Mouse (Mus musculus) urinary bladder, postnatal 10 days (tissue): Measurements from ENCODE around the gene Kbtbd6.
"Not testable (repeated sequence)": the region's sequence is repeated elsewhere in the genome, so short reads cannot be mapped to it uniquely, and the experiment has no call there.

Experiments
- DNase-seq: peaks from one replicate; pipeline ENCODE4 v3.0.0; 2022; ENCODE audit warnings: low spot score

Kbtbd6 gene

DNA sequence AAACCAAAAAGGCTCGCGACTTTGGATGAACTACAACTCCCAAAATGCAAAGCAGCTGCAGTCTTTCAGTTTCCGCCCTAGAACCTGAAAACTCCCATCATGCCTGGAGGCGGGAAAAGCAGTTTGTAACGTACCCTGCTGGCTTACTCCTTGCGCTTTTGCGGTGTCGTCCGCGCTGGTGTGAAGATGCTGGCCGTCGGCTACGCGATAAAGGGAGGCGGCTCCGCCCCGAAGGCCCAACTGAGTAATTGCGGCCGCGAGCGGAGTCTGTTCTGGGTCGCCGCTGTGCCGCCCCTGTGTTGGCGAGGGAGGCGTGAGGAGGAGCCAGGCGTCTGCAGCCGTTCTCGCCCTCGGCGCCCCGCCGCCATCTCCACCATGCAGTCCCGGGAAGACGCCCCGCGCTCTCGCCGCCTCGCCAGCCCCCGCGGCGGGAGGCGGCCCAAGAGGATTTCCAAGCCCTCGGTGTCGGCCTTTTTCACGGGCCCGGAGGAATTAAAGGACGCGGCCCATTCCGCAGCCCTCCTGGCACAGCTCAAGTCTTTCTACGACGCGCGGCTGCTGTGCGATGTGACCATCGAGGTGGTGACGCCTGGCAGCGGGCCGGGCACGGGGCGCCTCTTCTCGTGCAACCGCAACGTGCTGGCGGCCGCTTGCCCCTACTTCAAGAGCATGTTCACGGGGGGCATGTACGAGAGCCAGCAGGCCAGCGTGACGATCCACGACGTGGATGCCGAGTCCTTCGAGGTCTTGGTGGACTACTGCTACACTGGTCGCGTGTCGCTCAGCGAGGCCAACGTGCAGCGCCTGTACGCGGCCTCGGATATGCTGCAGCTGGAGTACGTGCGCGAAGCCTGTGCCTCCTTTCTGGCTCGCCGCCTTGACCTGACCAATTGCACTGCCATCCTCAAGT lies at the start of gene Kbtbd6:
Gene Kbtbd6, plus strand, starts transcription at position 155 of the 910 bp plus-strand sequence.
- peak; percentile 16 for DNase-seq

DNA sequence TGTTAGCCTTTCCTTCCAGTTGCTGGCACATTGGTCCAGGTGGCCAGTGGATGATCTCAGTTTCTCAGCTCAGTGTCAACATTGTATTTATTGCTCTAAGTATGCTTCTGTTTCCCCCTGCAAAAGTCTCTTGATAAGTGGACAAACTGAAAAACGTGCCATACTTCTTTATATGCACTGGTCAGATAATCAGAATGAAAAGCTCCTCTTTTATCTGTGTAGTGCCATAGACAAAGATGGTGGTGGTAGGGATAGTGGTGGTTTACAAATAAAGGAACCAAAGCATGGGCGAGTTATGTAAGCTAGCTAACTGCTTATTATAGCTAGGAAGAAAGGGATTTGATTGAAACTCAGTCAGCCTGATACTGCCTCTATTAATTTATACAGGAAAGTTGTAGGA lies 44.0 kb upstream of the Kbtbd6 start:
- DNase-seq = no peak

DNA sequence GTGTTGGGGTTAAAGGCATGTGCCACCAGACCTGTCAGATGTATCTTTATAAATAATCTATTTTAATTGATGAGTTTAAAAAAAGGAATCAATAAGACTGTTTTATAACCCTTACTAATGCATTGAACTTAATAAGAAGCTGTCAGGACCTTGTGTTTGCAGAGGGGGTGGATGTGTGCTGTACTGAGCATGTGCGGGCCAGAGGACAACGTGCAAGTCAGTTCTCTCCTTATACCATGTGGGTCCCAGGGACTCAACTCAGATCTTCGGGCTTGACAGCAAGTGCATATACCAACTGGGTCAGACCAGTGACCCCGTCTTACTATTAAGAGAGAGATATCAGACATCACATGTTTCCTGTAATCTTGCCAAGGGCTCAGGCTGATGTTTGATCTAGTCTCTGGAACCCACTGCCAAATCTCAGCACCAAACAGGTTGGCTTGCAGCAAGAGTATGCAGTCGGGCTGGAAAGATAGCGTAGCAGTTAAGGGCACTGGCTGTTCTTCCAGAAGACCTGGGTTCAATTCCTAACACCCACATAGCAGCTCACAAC lies 42.3 kb upstream of the Kbtbd6 start:
- no peak for DNase-seq

DNA sequence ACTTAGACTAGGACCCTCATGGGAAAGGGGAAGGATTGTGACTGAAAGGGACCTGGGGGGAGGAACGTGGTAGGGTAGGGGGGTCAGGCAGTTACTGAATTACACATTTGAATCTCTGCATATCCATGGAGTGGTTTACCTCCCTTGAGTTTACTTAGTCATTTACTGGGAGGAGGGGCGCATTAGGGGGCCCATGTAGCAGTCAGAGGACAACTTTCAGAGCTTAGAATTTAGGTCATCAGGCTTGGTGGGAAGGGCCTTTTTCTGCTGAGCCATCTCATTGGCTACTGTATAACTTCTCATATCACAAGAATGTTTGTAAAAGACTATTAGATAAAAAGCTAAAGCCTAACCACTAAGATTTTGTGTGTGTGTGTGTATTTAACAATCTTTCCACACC lies 41.0 kb upstream of the Kbtbd6 start:
- DNase-seq = no peak

DNA sequence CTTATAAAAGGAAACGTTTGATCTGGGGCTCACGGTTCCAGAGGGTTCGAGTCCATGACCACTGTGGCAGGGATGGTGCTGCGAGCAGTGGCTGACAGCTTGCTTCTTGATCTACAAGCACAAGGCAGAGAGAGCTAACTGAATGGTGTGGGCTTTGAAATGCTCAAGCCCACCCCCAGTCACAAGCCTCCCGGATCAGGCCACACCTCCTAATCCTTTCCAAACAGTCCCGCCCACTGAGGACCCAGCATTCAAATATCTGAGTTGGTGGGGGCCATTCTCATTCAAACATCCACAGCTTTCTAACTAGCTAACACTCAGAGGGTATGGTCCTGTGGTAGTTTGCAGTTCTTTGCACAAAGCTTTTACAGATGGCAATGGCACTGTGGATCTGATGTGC lies 38.5 kb upstream of the Kbtbd6 start:
- no peak for DNase-seq

DNA sequence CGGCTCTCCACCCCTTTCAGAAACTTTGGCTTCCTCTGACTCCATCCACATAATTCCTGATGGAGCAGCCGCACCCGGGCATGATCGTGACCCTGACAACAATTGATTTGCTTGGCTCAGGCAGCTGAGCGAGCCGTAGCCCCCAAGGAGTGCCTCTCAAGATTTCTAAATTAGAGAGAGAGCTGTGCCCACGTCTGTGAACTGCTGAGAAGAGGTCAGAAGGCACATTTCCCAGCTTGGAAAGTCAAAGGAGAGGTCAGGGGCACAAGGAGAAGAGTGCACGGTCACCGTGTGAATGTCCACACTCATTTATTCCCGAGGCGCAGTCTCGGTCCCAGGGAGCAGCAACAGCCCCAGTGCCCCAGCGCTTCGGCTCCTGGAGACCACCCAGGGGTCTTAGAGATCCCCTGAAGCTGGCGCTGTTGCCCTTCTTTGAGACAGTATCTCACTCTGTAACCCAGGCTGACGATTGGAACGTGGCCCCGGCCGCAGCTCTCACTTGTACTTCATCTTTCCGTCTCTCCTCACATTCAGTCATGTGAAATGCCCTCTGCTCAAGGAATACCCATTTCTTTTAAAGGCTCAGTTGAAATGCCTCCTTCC lies 31.5 kb upstream of the Kbtbd6 start:
- no peak for DNase-seq

DNA sequence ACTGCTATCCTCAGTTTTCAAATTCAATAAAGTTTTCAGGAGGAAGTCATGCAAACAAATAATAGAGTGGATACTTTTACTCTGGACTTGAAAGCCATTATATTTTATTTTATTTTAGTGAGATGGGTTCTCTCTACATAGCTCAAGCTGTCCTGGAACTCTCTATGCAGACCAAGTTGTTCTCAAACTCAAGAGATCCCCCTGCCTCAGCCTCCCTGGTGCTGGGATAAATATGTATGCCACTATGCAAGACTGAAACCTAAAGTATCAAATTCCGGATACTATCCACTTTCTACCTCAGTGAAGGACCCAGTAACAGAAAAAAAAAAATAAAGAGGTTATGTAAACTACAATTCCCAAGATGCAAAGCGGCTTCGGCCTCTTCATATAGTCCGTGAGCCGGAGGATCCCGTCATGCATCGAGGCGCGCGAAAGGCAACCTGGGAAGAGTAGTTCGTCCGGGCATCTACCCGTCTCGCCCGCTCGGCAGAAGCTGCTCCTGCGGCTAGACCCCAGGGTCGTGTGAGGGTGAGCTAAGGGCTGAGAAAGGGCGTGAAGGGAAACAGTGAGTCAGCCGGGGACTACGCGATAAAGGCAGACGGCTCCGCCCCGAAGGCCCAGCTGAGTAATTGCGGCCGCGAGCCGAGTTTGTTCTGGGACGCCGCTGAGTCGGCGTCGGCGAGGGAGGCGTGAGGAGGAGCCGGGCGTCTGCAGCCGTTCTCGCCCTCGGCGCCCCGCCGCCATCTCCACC lies 25.5 kb upstream of the Kbtbd6 start, which contains the start of gene Kbtbd7:
Gene Kbtbd7, plus strand, starts transcription at position 533 of the 751 bp plus-strand sequence.
- DNase-seq = peak; percentile 79

DNA sequence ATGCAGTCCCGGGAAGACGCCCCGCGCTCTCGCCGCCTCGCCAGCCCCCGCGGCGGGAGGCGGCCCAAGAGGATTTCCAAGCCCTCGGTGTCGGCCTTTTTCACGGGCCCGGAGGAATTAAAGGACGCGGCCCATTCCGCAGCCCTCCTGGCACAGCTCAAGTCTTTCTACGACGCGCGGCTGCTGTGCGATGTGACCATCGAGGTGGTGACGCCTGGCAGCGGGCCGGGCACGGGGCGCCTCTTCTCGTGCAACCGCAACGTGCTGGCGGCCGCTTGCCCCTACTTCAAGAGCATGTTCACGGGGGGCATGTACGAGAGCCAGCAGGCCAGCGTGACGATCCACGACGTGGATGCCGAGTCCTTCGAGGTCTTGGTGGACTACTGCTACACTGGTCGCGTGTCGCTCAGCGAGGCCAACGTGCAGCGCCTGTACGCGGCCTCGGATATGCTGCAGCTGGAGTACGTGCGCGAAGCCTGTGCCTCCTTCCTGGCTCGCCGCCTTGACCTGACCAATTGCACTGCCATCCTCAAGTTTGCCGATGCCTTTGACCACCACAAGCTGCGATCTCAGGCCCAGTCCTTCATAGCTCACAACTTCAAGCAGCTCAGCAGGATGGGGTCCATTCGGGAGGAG lies 24.8 kb upstream of the Kbtbd6 start:
- not testable (repeated sequence) for DNase-seq

DNA sequence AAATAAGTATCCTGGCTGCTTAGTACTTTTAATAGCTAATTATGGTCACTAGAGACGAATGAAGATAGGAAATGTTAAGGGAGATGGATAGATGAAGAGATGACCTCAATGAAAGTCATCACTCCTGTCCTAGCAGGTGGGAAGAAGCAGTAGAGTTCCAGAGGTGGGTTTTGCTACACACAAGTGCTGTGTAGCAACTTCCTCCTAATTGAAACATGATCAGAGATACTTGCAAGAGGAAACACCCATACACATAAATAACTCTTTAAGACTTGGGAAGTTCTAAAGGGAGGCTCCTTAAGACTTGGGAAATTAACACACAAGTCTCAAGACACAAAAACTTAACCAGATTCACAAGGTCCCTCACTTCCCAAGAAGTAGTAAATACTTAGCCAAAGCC lies 17.6 kb upstream of the Kbtbd6 start:
- DNase-seq = no peak

DNA sequence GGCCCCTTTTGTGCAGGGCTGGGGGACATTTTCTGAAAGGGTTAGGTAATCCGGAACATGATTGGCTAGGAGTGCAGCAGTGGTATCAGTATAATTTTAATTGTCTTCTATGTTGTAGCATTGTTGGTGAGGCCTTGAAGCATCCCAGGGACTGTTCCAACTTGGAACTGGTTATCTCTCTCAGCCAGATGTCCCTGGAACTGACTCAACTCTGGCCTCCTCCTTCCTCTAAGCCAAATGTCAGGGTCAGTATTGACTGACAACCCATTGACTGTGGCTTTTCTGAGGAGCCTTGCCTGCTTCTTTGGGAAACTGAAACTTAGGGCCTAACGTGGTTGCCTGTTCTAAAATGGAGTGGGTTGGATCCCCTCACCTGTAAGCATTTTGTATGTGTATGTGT lies 11.0 kb upstream of the Kbtbd6 start:
- DNase-seq = no peak

DNA sequence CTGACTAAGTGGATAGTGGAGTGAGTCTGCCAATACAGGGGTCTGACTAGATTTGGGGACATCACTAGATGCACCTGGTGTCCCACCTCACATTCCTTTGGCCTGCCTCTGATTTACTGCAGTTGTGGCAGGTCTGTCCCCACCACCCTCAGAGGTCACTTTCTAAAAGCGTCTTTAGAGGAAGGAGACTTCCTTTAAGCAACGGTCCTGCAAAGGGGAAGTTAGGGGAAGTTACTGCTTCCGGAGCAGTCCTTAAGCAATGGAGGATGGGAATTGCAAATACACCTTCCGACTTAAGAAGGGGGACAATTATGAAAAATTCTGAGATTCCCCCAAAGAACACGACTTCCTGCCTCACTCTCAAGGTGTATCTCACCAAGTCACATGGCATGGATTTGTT lies 10.2 kb upstream of the Kbtbd6 start:
- DNase-seq = no peak

DNA sequence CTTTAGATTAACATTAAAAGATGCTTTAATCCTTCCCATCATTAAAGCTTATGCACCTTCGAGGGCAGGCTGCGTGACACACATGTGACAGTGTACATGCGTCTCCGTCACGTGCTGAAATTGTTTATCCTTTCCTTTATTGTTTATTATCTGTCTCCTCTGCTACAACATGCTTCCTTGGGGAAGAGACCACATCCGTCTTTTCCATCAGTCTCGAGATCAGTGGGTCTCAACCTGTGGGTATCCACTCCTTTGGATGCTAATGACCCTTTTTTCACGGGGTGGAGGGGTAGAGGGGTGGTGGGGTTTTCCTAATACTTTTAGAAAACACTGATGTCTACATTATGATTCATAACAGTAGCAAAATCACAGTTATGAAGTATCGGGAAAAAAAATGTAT lies 7.0 kb upstream of the Kbtbd6 start:
- no peak for DNase-seq

DNA sequence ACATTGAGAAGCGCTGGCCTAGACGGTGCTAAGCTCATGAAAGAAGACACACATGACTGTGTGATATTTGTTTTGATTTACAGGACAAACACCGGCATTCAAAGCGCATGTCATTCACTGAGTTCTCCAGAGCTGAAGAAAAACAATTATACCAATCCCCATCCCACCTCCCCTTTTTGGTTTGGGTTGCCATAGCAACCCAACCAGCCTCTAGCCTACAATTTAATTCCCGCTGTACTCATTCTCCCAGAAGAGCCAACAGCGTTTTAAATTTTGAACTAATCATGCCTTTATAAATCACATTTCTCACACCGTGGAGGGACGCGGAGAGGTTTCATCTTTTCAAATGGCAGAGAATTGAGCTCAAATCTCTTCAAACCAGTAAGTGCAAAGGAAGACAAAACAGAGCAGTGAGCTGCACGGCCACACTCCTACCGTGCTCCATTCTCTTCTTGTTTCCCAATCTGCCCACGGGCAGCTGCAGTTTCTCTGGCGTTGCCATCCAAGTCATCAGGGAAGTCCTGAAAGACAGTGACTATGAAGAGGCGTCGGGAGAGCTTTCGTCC lies 6.5 kb upstream of the Kbtbd6 start:
- DNase-seq = no peak

DNA sequence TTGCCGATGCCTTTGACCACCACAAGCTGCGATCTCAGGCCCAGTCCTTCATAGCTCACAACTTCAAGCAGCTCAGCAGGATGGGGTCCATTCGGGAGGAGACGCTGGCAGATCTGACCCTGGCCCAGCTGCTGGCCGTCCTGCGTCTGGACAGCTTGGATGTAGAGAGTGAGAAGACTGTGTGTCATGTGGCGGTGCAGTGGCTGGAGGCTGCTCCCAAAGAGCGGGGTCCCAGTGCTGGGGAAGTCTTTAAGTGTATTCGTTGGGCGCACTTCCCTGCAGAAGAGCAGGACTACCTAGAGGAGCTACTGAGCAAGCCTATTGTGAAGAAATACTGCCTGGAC lies 928 bp downstream of the Kbtbd6 start:
- DNase-seq = not testable (repeated sequence)

DNA sequence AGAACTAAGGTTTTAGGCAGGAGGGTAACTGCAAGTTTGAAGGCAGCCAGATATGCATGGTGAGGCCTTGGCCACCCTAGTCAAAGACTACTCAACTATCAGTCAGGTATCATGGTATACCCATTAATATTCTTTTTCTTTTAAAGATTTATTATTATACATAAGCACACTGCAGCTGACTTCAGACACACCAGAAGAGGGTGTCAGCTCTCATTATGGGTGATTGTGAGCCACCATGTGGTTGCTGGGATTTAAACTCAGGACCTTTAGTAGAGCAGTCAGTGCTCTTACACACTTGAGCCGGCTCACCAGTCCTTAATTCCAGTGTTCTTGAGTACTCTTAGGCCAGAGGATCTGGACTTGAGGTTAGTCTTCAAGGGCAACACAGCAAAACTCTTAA lies 8.8 kb downstream of the Kbtbd6 start:
- no peak for DNase-seq

DNA sequence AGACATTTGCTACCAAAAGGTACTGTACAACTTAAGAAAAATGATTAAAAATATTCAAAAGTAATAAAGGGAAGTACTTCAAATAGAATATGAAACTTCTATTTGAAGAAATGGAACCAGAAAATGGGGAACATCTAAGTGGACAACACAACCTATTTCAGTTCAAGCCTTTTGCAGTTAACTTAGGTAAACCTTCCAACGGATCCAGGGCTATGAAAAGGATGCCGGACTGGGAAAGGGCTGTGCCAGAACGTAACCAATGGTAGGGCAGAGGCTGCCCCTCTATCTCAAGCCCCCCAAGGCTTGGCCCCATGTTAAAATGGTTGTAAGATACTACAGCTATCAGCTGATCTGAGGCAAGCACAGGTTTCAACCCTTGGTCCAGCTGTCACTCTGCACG lies 9.4 kb downstream of the Kbtbd6 start:
- no peak for DNase-seq

DNA sequence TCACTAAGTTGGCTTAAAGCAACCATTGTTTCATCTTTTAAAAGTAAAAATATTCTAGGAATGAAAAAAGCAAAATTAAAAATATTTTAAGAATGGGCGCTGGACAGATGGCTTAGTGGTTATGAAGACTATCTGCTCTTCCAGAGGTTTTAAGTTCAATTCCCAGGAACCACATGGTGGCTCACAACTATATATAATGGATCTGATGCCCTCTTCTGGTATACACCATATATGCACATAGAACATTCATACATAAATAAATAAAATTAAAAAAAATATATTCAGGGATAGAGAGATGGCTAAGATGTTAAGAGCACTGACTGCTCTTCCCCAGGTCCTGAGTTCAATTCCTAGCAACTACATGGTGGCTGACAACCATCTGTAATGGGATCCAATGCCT lies 14.0 kb downstream of the Kbtbd6 start:
- no peak for DNase-seq

DNA sequence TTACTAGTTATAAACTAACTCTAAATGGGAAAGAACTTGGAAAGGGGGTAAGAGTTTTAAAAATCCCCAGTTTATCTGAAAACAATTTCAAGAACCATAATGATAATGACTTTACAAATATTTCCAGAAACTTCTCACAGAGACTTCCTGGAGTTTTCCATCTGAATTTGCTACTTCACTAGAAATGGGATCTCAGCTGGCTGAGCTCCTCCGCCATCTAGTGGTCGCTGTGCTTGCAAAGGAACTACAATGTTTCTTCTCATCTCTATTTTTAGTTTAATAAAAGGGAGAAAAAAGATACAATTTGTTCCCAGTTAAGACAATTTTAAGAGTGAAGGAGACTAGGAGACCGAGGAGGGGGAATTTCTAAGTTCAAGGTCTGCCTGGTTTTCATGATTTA lies 16.0 kb downstream of the Kbtbd6 start:
- DNase-seq = no peak

DNA sequence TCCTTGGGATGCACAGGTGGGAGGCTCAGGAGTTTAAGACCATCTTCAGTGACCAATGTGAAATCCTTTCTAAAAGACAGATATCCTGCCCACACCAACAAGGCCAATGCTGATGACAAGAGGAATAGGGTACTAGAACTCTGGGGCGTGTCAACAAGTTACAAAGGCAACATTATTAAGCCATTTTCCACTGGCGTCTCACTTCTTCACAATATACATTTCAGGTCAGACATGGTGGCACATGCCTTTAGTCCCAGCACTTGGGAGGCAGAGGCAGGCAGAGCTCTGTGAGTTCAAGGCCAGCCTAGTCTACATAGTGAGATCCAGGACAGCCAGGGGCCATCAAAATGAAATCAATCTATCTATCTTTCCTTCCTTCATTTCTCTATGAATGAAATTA lies 21.7 kb downstream of the Kbtbd6 start:
- no peak for DNase-seq

DNA sequence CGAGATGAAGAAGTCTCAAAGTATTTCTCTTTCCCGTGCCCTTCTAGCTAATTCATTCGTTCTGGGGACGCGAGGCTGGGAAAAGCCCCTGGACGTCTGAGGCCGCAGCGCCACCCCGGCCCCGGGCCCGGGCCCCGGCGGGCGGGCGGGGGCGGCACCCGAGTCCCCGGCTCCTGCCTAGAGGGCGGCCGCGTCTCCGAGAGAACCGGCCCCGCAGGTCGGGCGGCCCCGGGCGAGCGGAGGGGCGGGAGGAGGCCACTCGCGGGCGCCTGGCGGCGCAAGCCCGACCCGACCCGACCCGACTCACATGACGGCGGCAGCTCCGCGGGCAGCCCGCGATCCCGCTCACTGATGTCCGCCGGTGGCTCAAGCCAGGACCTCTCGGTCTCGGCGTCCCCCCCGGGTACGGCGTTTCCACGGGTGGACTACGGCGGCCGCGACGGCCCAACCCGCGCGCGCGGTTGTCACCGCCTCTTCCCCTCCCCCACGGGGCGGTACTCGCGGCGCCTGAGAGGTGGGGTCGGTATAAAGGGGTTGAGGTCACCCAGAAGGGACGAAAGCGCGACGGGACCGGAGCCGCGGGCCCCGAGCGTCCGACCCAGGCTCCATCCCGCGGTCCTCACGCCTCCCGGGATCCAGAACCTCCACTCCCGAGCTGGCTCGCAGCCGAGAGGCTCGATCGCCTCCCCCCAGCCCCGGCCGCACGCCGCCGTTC lies 29.1 kb downstream of the Kbtbd6 start, which contains the start of gene Elf1:
Gene Elf1, plus strand, starts transcription at position 571 of the 715 bp plus-strand sequence.
- DNase-seq = peak; percentile 85
